Mouse (Mus musculus): ENCODE results near the gene Tyrobp.

- TF ChIP-seq CTCF (conservative IDR thresholded peaks at IDR 0.05; ENCODE audit: insufficient read depth, insufficient read length, low read depth, low read length) = no peak
- TF ChIP-seq POLR2A (IDR thresholded peaks at IDR 0.05; ENCODE audit: low read depth, low read length) = no peak
These were observed 9.6 kb downstream of the Tyrobp start for GRCm38 (mm10) chr7:30423071-30423641.
